Mouse (Mus musculus) lung, postnatal 0 days (tissue): Measurements from ENCODE around the gene Dzip1.

Experiments used
- CTCF ChIP-seq: IDR thresholded peaks from 2 replicates; pipeline ENCODE4 v1.5.1; 2016; ENCODE audit warnings: antibody characterized with exemption, mild to moderate bottlenecking
- EP300 ChIP-seq: IDR thresholded peaks from 2 replicates; pipeline ENCODE4 v1.6.1; 2016; ENCODE audit warnings: antibody characterized with exemption, mild to moderate bottlenecking, control low read depth

DNA sequence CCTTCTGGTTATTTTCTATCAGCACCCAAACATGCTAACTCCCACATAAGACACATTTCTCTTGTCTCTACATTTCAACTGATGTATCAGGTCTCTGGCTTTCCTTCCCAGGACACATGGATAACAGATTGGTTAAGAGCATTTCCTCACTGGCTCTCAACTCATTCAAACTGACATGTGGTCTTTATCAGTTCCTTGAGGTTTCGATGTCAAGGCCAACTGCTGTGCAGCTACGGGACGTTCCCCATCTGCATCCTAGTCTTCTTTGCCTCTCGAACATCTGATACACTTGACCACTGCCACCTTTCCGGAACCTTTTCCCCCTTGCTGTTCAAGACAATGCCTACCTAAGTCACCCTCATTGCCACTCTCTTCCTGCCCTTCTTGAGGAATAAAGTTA, 11.6 kb downstream of the Dzip1 start:
- TF ChIP-seq CTCF (no peak), EP300 (no peak)
